Mouse (Mus musculus): ENCODE measurements around the gene Fry.
A peak's percentile ranks its signal among the peaks of the same experiment; 100 is the strongest.

The Fry gene

DNA sequence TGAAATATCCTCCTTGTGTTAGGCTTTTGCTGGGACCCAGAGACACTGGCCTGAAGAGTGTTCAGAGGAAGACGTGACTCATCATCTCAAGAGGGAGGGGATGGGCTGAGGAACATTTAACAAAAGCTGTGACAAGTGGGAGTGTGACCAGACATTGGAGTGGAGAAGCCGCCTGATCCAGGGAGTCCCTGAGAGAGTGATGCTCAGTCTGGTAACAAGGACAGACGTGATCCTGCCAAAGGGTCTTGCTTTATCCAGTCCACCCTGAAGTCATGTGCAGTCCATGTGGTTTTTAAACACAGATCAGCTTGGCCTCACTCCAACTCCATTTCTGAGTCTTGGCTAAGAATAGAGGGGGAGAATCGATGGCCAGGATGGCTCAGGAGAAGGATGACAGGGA lies 158.2 kb downstream of the Fry start:
- DNase-seq = no peak

DNA sequence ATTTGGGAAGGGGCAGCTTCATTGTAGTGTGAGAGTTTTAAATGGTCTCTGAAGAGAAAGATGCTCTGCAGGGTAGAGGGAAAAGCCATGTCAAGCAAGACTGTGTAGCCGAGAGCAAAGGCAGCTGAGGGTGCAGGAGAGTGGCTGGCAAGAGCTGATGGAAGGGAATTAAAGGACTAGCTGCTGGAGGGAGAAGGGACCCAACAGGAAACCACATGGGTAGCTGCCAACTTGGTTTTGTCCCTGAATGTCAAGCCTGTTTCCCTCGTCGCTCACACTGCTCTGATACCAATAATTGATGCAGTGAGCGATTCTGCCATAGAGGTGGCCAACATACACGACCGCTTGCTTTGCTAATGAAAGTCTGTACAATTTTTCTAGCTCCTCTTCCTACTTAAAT lies 160.9 kb downstream of the Fry start:
- DNase-seq = no peak

DNA sequence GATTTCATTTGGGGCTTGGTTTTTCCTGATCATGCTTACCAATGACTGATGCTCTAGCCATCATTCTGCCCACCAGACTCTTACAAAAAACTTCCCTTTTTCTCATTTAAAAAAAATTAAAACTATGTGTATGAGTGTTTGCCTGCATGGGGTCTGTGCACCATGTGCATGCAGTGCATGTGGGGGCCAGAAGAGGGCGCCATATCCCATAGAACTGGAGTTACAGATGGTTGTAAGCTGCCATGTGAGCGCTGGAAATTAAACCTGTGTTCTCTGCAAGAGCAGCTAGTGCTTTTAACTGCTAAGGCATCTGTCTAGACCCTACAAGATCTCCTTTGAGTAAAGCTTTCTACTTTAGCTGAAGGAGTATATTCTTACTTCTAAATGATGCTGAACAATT lies 162.6 kb downstream of the Fry start:
- DNase-seq = no peak

- DNase-seq = no peak
Observed at GRCm38 (mm10) chr5:150282091-150282490, 163.6 kb downstream of the Fry start.

- no peak for DNase-seq
Observed at GRCm38 (mm10) chr5:150287949-150288348, 169.5 kb downstream of the Fry start.

- DNase-seq = peak; percentile 25 to 38
Observed at GRCm38 (mm10) chr5:150289611-150290010, 171.2 kb downstream of the Fry start.

DNA sequence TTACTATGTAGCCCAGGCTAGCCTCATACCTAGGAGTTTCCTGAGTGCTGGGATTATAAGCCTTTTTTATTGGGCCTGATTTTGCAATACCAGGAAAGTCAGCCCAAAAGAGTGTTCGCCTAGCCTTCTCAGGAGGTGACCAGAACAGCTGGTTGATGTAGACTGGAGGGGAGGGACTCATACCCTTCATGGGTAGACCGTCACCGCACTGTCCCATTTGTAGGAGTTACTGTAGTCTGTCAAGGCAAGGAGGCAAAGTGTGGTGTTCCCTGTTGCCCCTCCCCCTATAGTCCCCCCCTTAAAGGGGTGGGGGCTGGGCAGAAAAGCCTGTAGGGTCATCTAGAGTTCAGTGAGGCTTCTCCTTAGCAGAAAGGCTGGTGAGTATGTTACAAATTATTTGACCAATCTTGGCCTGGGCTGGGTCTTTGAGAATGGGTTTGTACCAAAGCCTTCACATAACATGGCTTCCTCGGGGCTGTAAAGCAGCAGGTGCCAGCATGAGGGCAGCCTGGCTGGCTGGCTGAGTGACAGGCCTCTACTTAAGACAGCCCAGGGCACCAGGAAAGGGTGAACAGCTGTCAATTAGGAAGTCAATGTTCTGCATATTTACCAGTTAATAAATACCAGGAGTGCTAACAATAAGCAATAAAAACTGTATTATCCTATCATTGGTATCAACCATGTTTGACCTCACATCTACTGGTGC lies 172.2 kb downstream of the Fry start:
- DNase-seq = peak; percentile 18 to 43

DNA sequence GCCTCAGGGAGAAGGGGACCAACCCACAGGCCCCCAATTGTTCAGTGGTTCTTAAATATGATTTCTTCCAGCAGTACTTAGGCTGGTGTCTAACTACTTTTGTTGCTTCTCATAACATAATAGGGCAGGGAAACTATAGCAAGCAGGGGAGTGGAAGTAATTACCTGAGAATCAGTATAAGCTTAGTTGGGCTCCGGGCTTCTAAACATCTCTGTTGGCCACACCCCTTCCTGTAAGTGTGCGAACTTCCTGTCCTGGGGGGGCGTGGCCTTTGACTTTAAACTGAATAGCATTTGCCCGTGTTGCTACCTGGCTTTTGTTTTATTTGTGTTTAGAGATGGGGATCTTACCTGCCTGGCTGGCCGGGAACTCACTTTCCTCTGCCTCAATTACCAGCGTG lies 172.8 kb downstream of the Fry start:
- DNase-seq = no peak

GRCm38 (mm10) chr5:150292186-150292585 lies 173.7 kb downstream of the Fry start:
- peak; percentile 38 to 58 for DNase-seq

DNA sequence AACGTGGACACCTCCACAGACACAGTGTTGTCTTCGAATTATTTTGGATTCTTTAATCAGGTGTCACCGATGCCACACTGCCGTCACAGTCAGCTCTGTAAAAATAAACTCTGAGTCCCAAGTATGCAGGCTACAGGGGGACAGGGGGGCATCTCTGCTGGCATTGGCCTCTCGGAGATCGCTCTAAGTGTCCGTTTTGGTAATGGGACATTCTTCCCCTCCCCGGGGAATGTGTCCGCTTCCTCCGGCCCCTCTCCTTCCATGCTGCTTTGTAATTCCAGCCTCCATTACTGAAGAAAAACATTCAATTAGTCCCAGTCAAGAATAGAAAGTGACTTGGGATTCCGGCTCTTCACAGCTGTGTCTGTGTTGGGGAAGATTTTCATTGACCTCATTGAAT lies 175.9 kb downstream of the Fry start:
- DNase-seq = peak in 1 of 2 experiments; percentile 21

GRCm38 (mm10) chr5:150295096-150295495 lies 176.7 kb downstream of the Fry start:
- DNase-seq = peak; percentile 12 to 39

GRCm38 (mm10) chr5:150298969-150299368 lies 180.5 kb downstream of the Fry start:
- DNase-seq = no peak

DNA sequence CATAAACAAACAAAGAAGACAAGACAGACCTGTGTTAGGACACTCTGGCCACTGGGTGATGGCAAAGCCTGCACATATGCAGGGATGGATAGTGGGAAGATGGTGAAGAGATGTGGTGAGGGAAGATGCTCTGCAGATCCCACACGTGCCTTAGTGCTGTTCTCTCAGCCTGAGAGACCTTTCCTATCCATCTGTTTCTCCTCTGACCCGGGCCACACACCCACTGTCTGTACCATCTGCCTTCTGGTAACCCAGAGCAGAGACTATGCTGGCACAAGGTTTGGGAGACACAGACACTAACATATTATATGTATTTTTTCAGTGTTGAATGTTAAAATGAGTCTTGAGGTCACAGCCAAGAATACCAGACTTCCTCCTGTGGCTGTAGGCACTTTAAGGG lies 183.7 kb downstream of the Fry start:
- no peak for DNase-seq

DNA sequence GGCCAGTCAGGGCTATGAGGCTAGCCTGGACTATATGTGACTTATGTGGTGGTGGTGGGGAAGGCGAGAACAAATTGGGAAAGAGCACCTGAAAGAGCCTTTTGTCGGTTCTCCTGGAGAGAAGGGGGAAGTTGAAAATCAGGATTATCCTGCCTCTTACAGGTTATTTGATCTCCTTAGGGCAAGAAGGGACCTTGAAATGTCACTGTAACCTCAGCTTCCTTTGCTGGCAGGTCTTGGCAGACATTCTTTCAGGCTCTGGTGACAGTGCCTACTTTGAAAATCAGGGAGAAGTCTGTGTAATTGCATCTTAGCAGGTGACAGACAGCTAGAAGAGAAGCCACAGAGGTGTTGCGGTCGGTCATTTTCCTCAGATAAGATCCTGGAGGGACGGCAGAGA lies 184.6 kb downstream of the Fry start:
- DNase-seq = no peak

GRCm38 (mm10) chr5:150306497-150306896 lies 188.1 kb downstream of the Fry start:
- DNase-seq = no peak

DNA sequence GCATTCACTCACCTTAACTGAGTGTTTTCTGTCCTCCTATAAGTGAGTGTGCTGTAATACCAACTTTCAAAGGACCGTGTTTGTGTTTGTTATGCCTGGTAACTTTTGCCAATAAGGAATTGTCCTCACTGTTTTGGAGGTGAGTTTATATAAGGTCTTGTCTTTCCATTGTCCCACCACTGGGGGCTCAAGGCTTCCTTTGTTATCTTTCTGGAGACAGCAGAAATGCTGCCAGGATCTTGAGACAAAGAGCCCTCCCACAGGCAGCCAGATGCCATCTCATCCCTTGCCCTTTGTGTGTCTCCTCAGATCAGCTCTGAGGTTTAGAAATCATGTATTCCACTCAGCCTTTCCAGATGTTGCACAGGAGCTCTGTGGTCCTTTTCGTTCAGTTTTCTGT lies 194.8 kb downstream of the Fry start:
- DNase-seq = no peak

DNA sequence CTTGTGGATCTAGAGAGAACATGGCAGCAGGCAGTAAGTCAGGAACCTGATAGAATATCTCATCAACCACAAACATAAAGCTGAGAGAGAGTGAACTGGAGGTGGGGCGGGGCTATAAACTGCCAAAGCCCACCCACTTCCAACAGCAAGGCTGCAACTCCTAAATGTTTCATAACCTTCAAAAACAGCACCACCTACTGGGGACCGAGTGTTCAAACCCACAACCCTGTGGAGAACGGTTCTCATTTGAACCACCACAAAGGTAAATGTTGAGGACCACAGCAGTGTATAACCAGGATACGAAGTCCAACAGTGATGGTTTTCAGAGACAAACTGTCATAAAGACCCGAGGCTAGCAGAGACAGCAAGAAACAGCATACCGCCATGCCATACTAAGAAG lies 196.1 kb downstream of the Fry start:
- no peak for DNase-seq

DNA sequence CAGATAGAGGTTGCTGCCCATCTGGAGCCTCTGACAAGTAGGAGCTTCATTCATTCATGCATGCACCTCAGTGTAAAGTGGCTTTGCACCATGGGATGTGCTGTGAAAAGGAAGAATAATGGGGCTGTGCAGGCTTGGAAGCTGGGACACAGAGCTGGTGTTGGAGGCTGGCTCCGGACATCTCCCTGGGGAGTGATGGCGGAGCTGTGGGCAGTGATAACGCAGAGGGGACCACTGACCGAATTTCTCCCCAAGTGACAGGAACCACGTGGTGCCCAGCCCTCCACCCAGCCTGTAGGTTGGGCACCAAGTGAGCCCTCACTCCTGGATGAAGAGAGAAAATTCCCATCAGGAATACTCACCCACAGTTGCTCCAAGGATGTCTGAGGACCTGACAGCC lies 207.0 kb downstream of the Fry start:
- DNase-seq = no peak

- no peak for DNase-seq
Observed at GRCm38 (mm10) chr5:150328686-150329085, 210.2 kb downstream of the Fry start.

GRCm38 (mm10) chr5:150331821-150332220 lies 213.4 kb downstream of the Fry start:
- DNase-seq = no peak

- no peak for DNase-seq
Observed at GRCm38 (mm10) chr5:150332810-150333209, 214.4 kb downstream of the Fry start.

- DNase-seq = no peak
Observed at GRCm38 (mm10) chr5:150333328-150333731, 214.9 kb downstream of the Fry start.

DNA sequence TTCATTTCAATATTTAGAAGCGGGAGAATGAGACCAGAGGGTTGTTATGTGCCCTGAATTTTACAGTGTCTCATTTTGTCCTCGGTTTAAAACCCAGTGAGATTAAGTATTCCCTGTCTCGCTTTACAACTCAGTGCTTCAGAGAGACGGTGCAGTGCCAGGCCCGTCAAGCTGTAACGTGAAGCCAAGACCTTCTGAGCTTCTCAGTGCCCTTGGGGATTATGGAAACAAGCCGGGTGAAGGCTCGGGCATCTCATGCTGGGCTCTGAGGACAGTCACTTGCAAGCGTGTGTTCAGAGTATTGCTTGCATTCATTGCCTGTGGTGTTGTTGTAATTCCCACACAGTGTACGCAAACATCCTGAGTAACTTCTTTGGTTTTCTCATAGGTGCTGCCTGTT lies 218.0 kb downstream of the Fry start:
- DNase-seq = no peak

GRCm38 (mm10) chr5:150337696-150338095 lies 219.3 kb downstream of the Fry start:
- no peak for DNase-seq

GRCm38 (mm10) chr5:150340944-150341343 lies 222.5 kb downstream of the Fry start:
- no peak for DNase-seq
